Mouse (Mus musculus) kidney, postnatal 36 days (tissue): ENCODE results near the gene Fbxl8.
"Not testable (repeated sequence)": the region's sequence is repeated elsewhere in the genome, so short reads cannot be mapped to it uniquely, and the experiment has no call there.

Experiments
- DNase-seq, 2 experiments: peaks; one replicate each; pipeline ENCODE4 v3.0.0; 2021 to 2022; ENCODE audit warnings: mixed read lengths in 2 of 2

Gene Fbxl8

GRCm38 (mm10) chr8:105285514-105285913 lies 21.1 kb downstream of the Fbxl8 start:
- no peak for DNase-seq

- no peak for DNase-seq
Observed at GRCm38 (mm10) chr8:105286907-105287306, 22.5 kb downstream of the Fbxl8 start.

GRCm38 (mm10) chr8:105288231-105288630 lies 23.8 kb downstream of the Fbxl8 start:
- DNase-seq: no peak

GRCm38 (mm10) chr8:105288958-105289732 lies 24.7 kb downstream of the Fbxl8 start:
- DNase-seq: peak; percentile 85 to 94

- DNase-seq: peak; percentile 32 to 50
Observed at GRCm38 (mm10) chr8:105289805-105290460, 25.5 kb downstream of the Fbxl8 start, which contains the start of gene 4931428F04Rik. TSS of gene 4931428F04Rik (minus strand) at chr8:105289864.

GRCm38 (mm10) chr8:105290554-105291314 lies 26.3 kb downstream of the Fbxl8 start:
- peak; percentile 90 to 98 for DNase-seq

- DNase-seq: not testable (repeated sequence)
Observed at GRCm38 (mm10) chr8:105291364-105291763, 26.9 kb downstream of the Fbxl8 start.

- DNase-seq: peak in 1 of 2 experiments; percentile 37
Observed at GRCm38 (mm10) chr8:105291802-105292201, 27.4 kb downstream of the Fbxl8 start.

GRCm38 (mm10) chr8:105292471-105292870 lies 28.0 kb downstream of the Fbxl8 start:
- no peak for DNase-seq

GRCm38 (mm10) chr8:105293405-105293804 lies 29.0 kb downstream of the Fbxl8 start:
- DNase-seq: no peak

GRCm38 (mm10) chr8:105294776-105295175 lies 30.3 kb downstream of the Fbxl8 start:
- no peak for DNase-seq

- DNase-seq: no peak
Observed at GRCm38 (mm10) chr8:105295256-105295655, 30.8 kb downstream of the Fbxl8 start.

GRCm38 (mm10) chr8:105295895-105296573 lies 31.6 kb downstream of the Fbxl8 start, which contains the start of gene Exoc3l:
TSS of gene Exoc3l (minus strand) at chr8:105296101.
- DNase-seq: peak; percentile 42 to 60

- DNase-seq: peak; percentile 96 to 97
Observed at GRCm38 (mm10) chr8:105297511-105298192, 33.2 kb downstream of the Fbxl8 start, which contains the start of gene E2f4. TSS of gene E2f4 (plus strand) at chr8:105297663.

GRCm38 (mm10) chr8:105298351-105299252 lies 34.2 kb downstream of the Fbxl8 start:
- DNase-seq: no peak

- no peak for DNase-seq
Observed at GRCm38 (mm10) chr8:105299962-105300361, 35.5 kb downstream of the Fbxl8 start.

GRCm38 (mm10) chr8:105303396-105303795 lies 38.9 kb downstream of the Fbxl8 start:
- DNase-seq: no peak

- DNase-seq: no peak
Observed at GRCm38 (mm10) chr8:105303874-105304273, 39.4 kb downstream of the Fbxl8 start.

GRCm38 (mm10) chr8:105304325-105305210 lies 40.1 kb downstream of the Fbxl8 start:
- no peak for DNase-seq
